Mouse (Mus musculus) thymus, adult 2 months (tissue): Measurements from ENCODE around the gene Lfng. TPM values are rescaled to one million over a fixed set of nuclear protein-coding genes. Genes with fewer than 3 reads are reported as not detected.

Source experiments
- DNase-seq: peaks from one replicate; pipeline ENCODE4 v3.0.0; 2021
- H3K27ac ChIP-seq: fragments of 200-500 bp; 2 replicates; pipeline ENCODE4 v1.5.1; 2012; ENCODE audit warnings: low read length, control low read depth; ENCODE audit not compliant: control insufficient read depth, insufficient read depth
- H3K27me3 ChIP-seq: fragments of 200-500 bp; 2 replicates; pipeline ENCODE4 v1.6.1; 2012; ENCODE audit warnings: mild to moderate bottlenecking, low read length, moderate library complexity, mixed read lengths; ENCODE audit not compliant: control insufficient read depth, insufficient read depth
- H3K36me3 ChIP-seq: fragments of 200-500 bp; 2 replicates; pipeline ENCODE4 v1.6.1; 2012; ENCODE audit warnings: mild to moderate bottlenecking, low read length, moderate library complexity; ENCODE audit not compliant: control insufficient read depth, insufficient read depth
- H3K4me1 ChIP-seq: fragments of 200-500 bp; replicated peaks from 2 replicates; pipeline ENCODE4 v1.6.1; 2012; ENCODE audit warnings: low read length; ENCODE audit not compliant: control insufficient read depth, insufficient read depth
- H3K4me3 ChIP-seq: fragments of 200-500 bp; 2 replicates; pipeline ENCODE4 v1.5.1; 2012; ENCODE audit warnings: mild to moderate bottlenecking, low read length, control low read depth, moderate library complexity; ENCODE audit not compliant: control insufficient read depth, insufficient read depth
- CTCF ChIP-seq: fragments of 200-500 bp; IDR thresholded peaks from 2 replicates; pipeline ENCODE4 v1.5.1; 2012; ENCODE audit warnings: mild to moderate bottlenecking, control low read depth, low read length, moderate library complexity, borderline replicate concordance; ENCODE audit not compliant: control insufficient read depth, poor library complexity, insufficient read depth; ENCODE audit errors: extremely low read depth
- POLR2A ChIP-seq: fragments of 200-500 bp; IDR thresholded peaks from 2 replicates; pipeline ENCODE4 v1.6.1; 2012; ENCODE audit warnings: mild to moderate bottlenecking, low read length, control low read depth, moderate library complexity; ENCODE audit not compliant: control insufficient read depth, poor library complexity, insufficient read depth; ENCODE audit errors: extremely low read depth
- WGBS: fragments of 180-500 bp; shearing (Covaris S2); methylation state at CpG from one replicate; pipeline ENCODE4 v1.1.7; 2018; 5-methylcytosine and 5-hydroxymethylcytosine counted together
- polyA plus RNA-seq: library from polyadenylated mRNA; depleted of rRNA; stranded (reverse); fragments of >200 nt; gene quantifications from 2 replicates; pipeline ENCODE4 v1.2.3, GENCODE M21; 2012

Lfng gene
- polyA plus RNA-seq, 1 experiment = 171 TPM

GRCm38 (mm10) chr5:140567321-140567720, 39.8 kb upstream of the Lfng start:
- no peaks in the 10 kb centered on the region for H3K36me3 ChIP-seq
- 15% methylated on average over 11 of the region's 11 CpGs for WGBS
- H3K27ac ChIP-seq = peak overlapping the region; percentile 31
- peak; percentile 91 for DNase-seq
- no peaks in the 10 kb centered on the region for H3K27me3 ChIP-seq
- peaks cover 55% of the 10 kb centered on the region for H3K4me1 ChIP-seq
- TF ChIP-seq CTCF (no peak), POLR2A (peak; percentile 55; the same call in 1 of the 2 replicates)
- 0 out of 2 replicates have a peak overlapping the region, but pooled peaks have one; percentile 4 for H3K4me3 ChIP-seq

- Histone ChIP-seq H3K4me3 (no peak overlapping the region), H3K4me1 (peaks cover 55% of the 10 kb centered on the region), H3K27me3 (no peaks in the 10 kb centered on the region), H3K27ac (peak overlapping the region; percentile 26), H3K36me3 (no peaks in the 10 kb centered on the region)
- no peak for DNase-seq
- TF ChIP-seq POLR2A (no peak), CTCF (no peak)
- 88% methylated on average over 5 of the region's 5 CpGs for WGBS
These were observed 39.4 kb upstream of the Lfng start for GRCm38 (mm10) chr5:140567751-140568150.

DNA sequence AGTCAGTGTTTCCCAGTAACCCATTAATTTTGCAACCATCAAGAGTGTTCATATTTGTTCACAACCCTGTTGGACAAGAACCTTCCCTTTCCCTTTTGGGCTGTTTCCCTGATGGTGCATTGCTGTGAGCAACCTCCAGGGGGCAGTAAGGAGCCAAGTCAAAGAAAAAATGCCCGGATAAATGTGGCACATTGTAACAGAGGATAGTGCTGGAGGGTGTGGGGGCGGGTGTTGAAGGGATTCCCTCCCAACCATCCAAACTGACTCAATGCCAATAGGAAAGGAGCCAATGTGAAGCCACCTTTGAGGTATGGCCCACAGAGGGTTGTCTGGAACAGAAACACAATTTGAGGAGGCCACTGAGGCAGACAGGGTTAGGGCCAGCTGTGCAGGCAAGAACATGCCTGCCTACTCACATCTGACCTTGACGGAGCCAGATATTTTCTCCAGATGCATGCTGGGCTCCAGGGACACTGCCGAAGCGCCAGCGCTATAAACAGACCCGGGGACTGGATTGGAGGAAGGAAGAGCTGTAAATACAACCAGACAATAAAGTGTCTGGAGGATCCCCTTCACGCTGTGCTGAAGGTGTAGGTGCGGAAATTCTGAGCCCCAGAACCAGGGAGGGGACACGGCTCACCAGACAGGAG, 38.7 kb upstream of the Lfng start:
- H3K4me3 ChIP-seq = no peak overlapping the region
- H3K27ac ChIP-seq = no peak overlapping the region
- no peaks in the 10 kb centered on the region for H3K36me3 ChIP-seq
- 44% methylated on average over 10 of the region's 10 CpGs for WGBS
- peak; percentile 65 for DNase-seq
- TF ChIP-seq POLR2A (no peak), CTCF (peak; percentile 13; the same call in 1 of the 2 replicates)
- H3K4me1 ChIP-seq = peaks cover 53% of the 10 kb centered on the region
- no peaks in the 10 kb centered on the region for H3K27me3 ChIP-seq

GRCm38 (mm10) chr5:140569032-140569595, 38.0 kb upstream of the Lfng start:
- TF ChIP-seq CTCF = no peak
- no peak for TF ChIP-seq POLR2A
- no peaks in the 10 kb centered on the region for H3K27me3 ChIP-seq
- DNase-seq = no peak
- 89% methylated on average over 16 of the region's 16 CpGs for WGBS
- peaks cover 51% of the 10 kb centered on the region for H3K4me1 ChIP-seq
- no peaks in the 10 kb centered on the region for H3K36me3 ChIP-seq
- no peak overlapping the region for H3K27ac ChIP-seq
- no peak overlapping the region for H3K4me3 ChIP-seq

- DNase-seq = no peak
- no peaks in the 10 kb centered on the region for H3K36me3 ChIP-seq
- TF ChIP-seq CTCF (no peak), POLR2A (no peak)
- WGBS = 77% methylated on average over 13 of the region's 13 CpGs
- H3K27ac ChIP-seq = no peak overlapping the region
- no peak overlapping the region for H3K4me3 ChIP-seq
- no peaks in the 10 kb centered on the region for H3K27me3 ChIP-seq
- H3K4me1 ChIP-seq = peaks cover 44% of the 10 kb centered on the region
These were observed 36.8 kb upstream of the Lfng start for GRCm38 (mm10) chr5:140570223-140570870.

- DNase-seq = no peak
- H3K4me1 ChIP-seq = peaks cover 39% of the 10 kb centered on the region
- H3K4me3 ChIP-seq = no peak overlapping the region
- no peak for TF ChIP-seq CTCF
- no peak for TF ChIP-seq POLR2A
- no peaks in the 10 kb centered on the region for H3K27me3 ChIP-seq
- 94% methylated on average over 4 of the region's 4 CpGs for WGBS
- no peak overlapping the region for H3K27ac ChIP-seq
- H3K36me3 ChIP-seq = no peaks in the 10 kb centered on the region
These were observed 35.9 kb upstream of the Lfng start for GRCm38 (mm10) chr5:140571201-140571600.
